Mouse (Mus musculus) heart, adult 2 months (tissue): ENCODE measurements around the gene Smchd1.

ENCODE experiments used
- CTCF ChIP-seq: fragments of 200-600 bp; IDR thresholded peaks from 2 replicates; pipeline ENCODE4 v1.8.1; 2022; ENCODE audit warnings: antibody characterized with exemption, mild to moderate bottlenecking, moderate library complexity
- EP300 ChIP-seq: fragments of 200-500 bp; IDR thresholded peaks from 2 replicates; pipeline ENCODE4 v1.6.1; 2011; ENCODE audit warnings: low read depth, low read length, control low read depth; ENCODE audit not compliant: insufficient read depth
- POLR2A ChIP-seq: fragments of 200-500 bp; IDR thresholded peaks from 2 replicates; pipeline ENCODE4 v1.6.1; 2011; ENCODE audit warnings: mild to moderate bottlenecking, low read depth, low read length, control low read depth; ENCODE audit not compliant: insufficient read depth

DNA sequence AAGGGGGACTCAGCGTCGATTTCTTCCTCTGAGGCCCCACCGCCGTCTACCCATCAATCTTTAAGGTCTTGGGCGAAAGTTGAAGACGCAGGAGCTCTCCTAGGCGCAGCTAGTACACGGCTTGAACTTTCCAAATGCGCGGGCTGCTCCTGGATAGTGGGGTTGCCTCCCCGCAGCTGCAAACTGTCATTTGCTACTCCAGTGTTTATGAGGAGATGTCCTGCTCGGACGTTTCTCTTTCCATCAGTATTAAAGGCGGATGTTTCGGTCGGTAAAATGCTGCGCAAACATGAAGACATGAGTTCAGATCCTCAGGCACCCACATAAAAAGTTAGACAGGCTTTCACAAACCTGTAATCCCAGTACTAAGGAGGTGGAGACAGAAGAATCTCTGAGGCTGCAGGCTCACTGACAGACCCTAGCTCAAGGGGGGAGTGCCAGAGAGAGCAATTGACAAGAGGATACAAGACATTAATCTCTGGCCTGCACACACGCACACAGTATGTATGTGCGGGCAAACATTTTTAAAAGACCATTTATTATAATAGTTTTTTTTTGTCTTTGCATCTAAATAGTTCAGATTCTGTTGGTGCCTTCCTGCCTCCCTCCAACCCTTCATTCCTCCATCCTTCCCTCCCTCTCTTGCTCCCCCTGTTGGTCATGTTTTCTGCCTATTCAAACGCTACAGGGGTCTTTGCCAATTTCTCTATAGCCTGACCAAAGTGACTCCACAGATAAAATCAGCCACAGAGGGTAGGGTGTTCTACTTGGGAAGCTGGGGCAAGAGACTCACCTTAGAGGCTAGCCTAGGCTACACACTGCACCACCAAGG is 163.6 kb downstream of the Smchd1 start, which contains the start of gene Emilin2:
- peak; percentile 57 for TF ChIP-seq CTCF
- TF ChIP-seq POLR2A, result no peak
- TF ChIP-seq EP300, result no peak
